Mouse (Mus musculus): ENCODE measurements at regions not wholly inside any gene's neighbourhood (a gene's known extent, or its start where the extent isn't known, plus 50 kb on each side); places are given as distances from the start of the nearest gene placed in this dataset.

- intact Hi-C loops (cut with DNase I) = no loop called here
These were observed 1405.9 kb downstream of the Nxph1 start for GRCm38 (mm10) chr6:10354135-10354534.

DNA sequence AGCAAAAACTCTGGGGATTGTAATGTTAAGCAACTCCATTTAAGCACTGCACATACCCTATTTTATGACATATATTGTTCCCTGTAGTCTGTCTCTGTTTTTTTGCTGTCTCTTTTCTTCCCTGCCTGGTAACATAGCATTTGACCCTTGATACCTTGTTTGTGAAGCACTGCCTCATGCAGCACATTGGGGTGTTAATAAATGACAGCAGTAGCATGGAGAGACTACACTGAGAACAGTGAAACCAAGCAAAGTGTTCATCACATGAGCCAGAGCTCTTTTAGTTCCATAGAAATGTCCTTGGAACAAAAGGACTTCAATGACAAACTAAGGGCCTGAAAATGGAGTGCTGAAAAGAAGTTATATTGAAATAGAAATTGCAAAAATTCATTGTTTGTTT is 1416.9 kb downstream of the Nxph1 start:
- intact Hi-C loops (cut with DNase I) = no loop called here

DNA sequence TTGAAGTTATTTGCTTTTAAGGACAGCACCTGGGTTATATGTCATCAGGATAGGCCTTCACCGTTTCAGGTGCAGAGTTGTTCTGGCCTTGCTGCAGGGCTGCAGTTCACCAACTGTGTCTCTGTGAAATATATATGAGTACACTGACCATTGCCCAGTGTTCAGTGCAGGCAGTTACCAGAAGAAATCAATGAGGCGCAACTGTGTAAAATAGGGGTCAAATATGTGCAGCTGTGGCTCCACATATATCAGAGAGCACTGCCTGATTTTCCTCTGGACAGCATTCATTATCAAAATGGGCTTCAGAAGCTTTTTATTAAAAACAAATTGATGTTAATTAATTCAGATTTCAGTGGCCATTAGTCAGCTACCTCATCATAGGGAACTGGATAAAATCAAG is 1426.2 kb downstream of the Nxph1 start:
- intact Hi-C loops (cut with DNase I) = no loop called here

DNA sequence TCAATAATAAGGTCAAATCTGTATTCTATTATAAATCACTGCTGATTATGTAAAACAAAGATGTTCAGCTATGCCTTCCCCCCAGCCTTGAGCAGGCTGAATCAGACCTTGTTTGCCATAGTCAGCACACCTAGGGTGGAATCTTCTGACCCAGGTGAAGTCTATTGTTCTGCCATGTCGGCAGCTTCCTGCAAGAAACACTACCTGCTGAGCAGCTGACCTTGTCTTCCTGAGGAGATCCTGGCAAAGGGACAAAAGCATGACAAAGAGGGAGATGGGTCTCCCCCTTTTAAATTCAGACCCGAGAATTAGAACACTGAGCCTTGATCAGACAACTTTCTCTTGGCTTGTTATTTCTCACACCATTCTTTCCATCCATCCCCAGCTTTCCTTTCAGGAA is 1476.4 kb downstream of the Nxph1 start:
- intact Hi-C loops (cut with DNase I) = loop anchor here (10.0 kb wide), 1 partner anchor 1490 kb away; no protein-coding TSS in a partner anchor

- intact Hi-C loops (cut with DNase I) = loop anchor here (10.0 kb wide), 1 partner anchor 1491 kb away; no protein-coding TSS in a partner anchor
These were observed 1477.3 kb downstream of the Nxph1 start for GRCm38 (mm10) chr6:10425506-10425905.

DNA sequence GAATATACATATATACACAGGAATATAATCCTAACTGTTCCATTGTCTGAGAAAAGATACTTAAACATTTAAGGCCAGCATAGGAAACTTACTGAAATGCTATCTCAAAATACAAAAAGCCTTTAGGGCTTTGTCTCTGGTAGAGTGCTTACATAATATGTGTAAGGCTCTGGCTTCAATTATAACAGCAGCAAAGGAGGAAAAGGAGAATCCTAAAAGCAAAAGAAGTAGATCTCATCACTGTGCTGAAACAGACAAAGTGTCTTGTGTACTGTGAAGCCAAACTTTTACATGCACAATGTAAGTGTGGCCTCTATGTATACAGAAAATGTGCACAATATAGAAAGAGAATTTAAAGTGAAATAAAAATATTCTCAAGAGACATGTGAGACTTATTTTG is 1464.1 kb downstream of the Ndufa4 start:
- intact Hi-C loops (cut with DNase I) = no loop called here

GRCm38 (mm10) chr6:10456044-10456443 is 1451.3 kb downstream of the Ndufa4 start:
- intact Hi-C loops (cut with DNase I) = no loop called here

DNA sequence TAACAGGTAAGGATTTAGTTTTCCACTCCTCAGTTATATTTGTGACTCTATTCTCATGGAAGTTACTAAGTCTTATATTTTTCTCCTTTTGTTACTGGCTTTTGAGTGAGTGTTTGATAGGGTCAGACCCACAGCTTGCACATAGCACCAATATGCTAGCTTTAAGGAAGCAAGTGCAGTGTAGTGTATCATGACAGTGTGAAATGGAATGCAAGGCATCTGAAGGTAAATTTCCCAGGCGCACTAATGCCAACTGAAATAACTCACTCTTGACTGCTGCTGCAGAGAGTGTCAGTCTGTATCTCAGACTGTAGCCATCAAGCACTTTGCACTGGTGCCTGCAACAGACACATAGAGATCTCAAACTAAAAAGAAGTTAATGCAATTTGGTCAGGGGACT is 1438.3 kb downstream of the Ndufa4 start:
- intact Hi-C loops (cut with DNase I) = no loop called here
